Mouse (Mus musculus) midbrain, embryonic 16.5 days (tissue): ENCODE measurements around the gene Susd2. TPM values are rescaled to one million over a fixed set of nuclear protein-coding genes. Genes with fewer than 3 reads are reported as not detected.

Experiments used
- ATAC-seq: fragments of 200-750 bp; cut with Nextera tagmentation; 2 replicates; pipeline ENCODE4 v1.8.0; 2017; ENCODE audit warnings: moderate TSS enrichment
- H3K27ac ChIP-seq: fragments of 300-500 bp; sonication (generic); 2 replicates; pipeline ENCODE4 v1.5.1; 2014; ENCODE audit warnings: mild to moderate bottlenecking, low read length, mixed read lengths
- H3K27me3 ChIP-seq: fragments of 300-500 bp; sonication (generic); 2 replicates; pipeline ENCODE4 v1.6.1; 2014; ENCODE audit warnings: low read depth, low read length, mixed read lengths; ENCODE audit not compliant: control insufficient read depth, insufficient read depth
- H3K36me3 ChIP-seq: fragments of 300-500 bp; sonication (generic); 2 replicates; pipeline ENCODE4 v1.6.1; 2014; ENCODE audit warnings: mild to moderate bottlenecking, low read length, moderate library complexity, mixed read lengths; ENCODE audit not compliant: control insufficient read depth, insufficient read depth
- H3K4me1 ChIP-seq: fragments of 300-500 bp; sonication (generic); 2 replicates; pipeline ENCODE4 v1.6.1; 2014; ENCODE audit warnings: mild to moderate bottlenecking, low read length, mixed read lengths; ENCODE audit not compliant: control insufficient read depth, insufficient read depth
- H3K4me2 ChIP-seq: fragments of 300-500 bp; sonication (generic); 2 replicates; pipeline ENCODE4 v1.6.1; 2014; ENCODE audit warnings: mild to moderate bottlenecking, low read length, mixed read lengths
- H3K4me3 ChIP-seq: fragments of 300-500 bp; sonication (generic); 2 replicates; pipeline ENCODE4 v1.5.1; 2014; ENCODE audit warnings: low read depth, mild to moderate bottlenecking, low read length, moderate library complexity, mixed read lengths
- H3K9ac ChIP-seq: fragments of 300-500 bp; sonication (generic); 2 replicates; pipeline ENCODE4 v1.6.1; 2014; ENCODE audit warnings: low read depth, low read length, mixed read lengths
- H3K9me3 ChIP-seq: fragments of 300-500 bp; sonication (generic); replicated peaks from 2 replicates; pipeline ENCODE4 v1.6.1; 2014; ENCODE audit warnings: mild to moderate bottlenecking, low read length, mixed read lengths; ENCODE audit not compliant: control insufficient read depth, poor library complexity, severe bottlenecking
- WGBS: fragments of 180-500 bp; shearing (Covaris S2); extraction: QIAGEN DNeasy Blood & Tissue Kit; methylation state at CpG from one replicate; pipeline ENCODE4 v1.1.7; 2014; 5-methylcytosine and 5-hydroxymethylcytosine counted together
- polyA plus RNA-seq: library from polyadenylated mRNA; unstranded; fragments of >200 nt; fragmentation: Nextera tagmentation; extraction: Ambion mirVana; gene quantifications from 2 replicates; pipeline ENCODE4 v1.2.1, GENCODE M21; 2015

Gene Susd2
- polyA plus RNA-seq, 1 experiment from 2014 or later, result 4.9 TPM

DNA sequence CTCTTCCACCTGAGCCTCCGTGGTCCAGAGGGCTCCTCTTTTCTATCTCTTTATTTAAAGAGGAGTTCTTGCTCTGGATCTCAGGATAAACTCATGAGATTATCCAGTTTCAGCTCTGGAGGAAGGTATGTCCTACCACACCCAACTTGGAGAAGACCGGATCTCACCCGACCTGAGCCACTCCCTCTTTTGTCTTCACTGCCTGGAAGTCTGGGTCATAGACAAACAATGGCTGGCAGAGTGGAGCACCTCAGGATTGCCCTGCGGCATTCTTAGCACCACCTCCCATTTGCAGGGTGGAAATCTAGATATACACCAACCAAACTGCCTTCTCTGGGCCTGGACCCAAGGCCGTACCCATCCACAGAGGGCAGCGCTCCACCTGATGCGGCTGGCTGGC lies 5.2 kb upstream of the Susd2 start:
- Histone ChIP-seq H3K4me2 (no peak overlapping the region), H3K9me3 (no peaks in the 10 kb centered on the region), H3K4me3 (no peak overlapping the region), H3K36me3 (peaks cover 39% of the 10 kb centered on the region), H3K27ac (no peak overlapping the region), H3K4me1 (0 out of 2 replicates have a peak, but pooled peaks cover under 1% of the 10 kb centered on the region), H3K27me3 (no peaks in the 10 kb centered on the region), H3K9ac (no peak overlapping the region)
- ATAC-seq, result no peak
- 93% methylated on average over 7 of the region's 7 CpGs for WGBS

DNA sequence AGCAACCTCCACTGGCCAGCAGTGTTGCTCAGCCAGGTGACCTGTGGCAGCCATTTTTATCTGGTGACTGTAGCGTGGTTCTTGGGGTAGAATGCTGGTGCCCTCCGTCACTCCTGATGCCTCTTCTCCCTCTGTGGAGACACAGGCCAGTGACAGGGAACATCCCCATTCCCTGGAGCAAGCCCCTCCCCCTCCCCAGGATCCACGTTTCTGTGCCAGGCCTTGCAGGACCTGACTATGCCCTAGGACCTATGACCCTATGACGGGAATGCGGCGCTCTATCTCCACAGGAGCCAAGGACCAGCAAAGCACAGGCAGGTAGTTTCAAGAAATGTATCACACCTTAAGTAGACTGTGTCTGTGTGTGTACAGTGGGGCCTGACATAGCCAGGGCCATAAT lies 4.3 kb upstream of the Susd2 start:
- Histone ChIP-seq H3K9ac (no peak overlapping the region), H3K4me1 (peaks cover 9% of the 10 kb centered on the region; the same call in 1 of the 2 replicates), H3K9me3 (no peaks in the 10 kb centered on the region), H3K4me3 (no peak overlapping the region), H3K4me2 (no peak overlapping the region), H3K36me3 (peaks cover 37% of the 10 kb centered on the region), H3K27ac (no peak overlapping the region), H3K27me3 (no peaks in the 10 kb centered on the region)
- 89% methylated on average over 6 of the region's 6 CpGs for WGBS
- no peak for ATAC-seq

DNA sequence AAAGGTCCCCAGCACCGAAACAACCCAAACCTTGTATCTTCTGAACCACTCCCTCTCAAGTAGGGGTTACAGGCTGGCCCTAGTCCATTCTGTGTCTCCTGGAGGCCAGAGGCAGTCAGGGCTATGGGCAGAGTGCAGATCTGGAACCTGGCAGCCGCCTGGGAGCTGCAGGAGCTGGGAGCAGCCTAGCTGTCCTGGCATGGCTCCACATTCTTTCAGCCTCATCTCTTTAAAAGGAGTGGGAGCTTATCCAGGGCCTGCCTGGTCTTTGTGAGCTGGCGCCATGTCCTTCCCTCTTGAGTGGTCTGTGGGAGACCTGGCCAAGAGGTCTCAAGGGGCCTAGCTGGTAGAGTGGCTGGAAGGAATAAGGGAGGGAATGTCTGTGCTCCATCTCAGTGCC lies 3.6 kb upstream of the Susd2 start:
- 87% methylated on average over 3 of the region's 3 CpGs for WGBS
- Histone ChIP-seq H3K4me3 (no peak overlapping the region), H3K4me1 (peaks cover 10% of the 10 kb centered on the region; the same call in 1 of the 2 replicates), H3K27me3 (no peaks in the 10 kb centered on the region), H3K27ac (peak overlapping the region; percentile 42), H3K9me3 (no peaks in the 10 kb centered on the region), H3K36me3 (peaks cover 31% of the 10 kb centered on the region), H3K4me2 (no peak overlapping the region), H3K9ac (no peak overlapping the region)
- ATAC-seq, result no peak

DNA sequence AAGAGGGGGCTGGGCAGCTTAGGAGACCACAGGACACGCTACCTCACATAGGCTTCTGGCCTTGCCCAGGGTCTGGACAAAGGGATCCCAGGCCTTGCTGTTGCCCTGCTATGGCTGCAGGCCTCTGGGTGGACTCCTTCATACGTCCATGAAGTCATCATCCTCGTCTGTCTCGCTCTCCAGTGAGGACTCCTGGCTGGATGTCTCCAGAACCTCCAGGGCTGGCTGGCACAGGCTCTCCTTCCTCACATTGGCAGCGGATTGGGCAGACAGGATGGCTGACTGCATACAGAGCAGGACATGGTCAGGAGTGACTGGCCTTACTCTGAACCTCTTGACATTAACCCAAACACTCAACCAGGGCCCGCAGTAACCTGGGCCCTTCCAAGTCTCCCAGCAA lies 2.6 kb upstream of the Susd2 start:
- 96% methylated on average over 6 of the region's 6 CpGs for WGBS
- no peaks in the 10 kb centered on the region for H3K27me3 ChIP-seq
- H3K36me3 ChIP-seq, result peaks cover 23% of the 10 kb centered on the region
- H3K4me2 ChIP-seq, result no peak overlapping the region
- H3K27ac ChIP-seq, result no peak overlapping the region
- H3K9me3 ChIP-seq, result no peaks in the 10 kb centered on the region
- no peak for ATAC-seq
- H3K4me3 ChIP-seq, result no peak overlapping the region
- H3K9ac ChIP-seq, result no peak overlapping the region
- peaks cover 10% of the 10 kb centered on the region; the same call in 1 of the 2 replicates for H3K4me1 ChIP-seq

DNA sequence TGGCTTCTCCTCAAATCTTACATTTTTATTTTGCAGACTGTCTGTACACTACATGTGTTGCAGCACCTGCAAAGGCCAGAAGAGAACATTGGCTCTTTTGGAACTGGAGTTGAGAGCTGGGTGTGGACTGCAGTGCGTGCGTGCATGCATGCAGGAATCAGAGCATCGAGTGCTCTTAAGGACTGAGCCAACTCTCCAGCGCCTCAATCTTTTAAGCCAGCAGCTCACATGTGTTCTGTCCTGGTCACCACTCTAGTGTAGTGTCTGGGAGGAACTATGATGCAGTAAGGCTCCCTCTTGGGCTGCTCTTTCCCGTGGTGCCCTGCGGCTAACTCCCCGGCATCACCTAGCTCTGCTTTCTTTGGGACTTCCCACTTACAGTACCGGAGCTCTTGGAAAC lies 1.8 kb upstream of the Susd2 start:
- 90% methylated on average over 8 of the region's 8 CpGs for WGBS
- Histone ChIP-seq H3K4me3 (no peak overlapping the region), H3K9me3 (no peaks in the 10 kb centered on the region), H3K27ac (no peak overlapping the region), H3K4me2 (no peak overlapping the region), H3K36me3 (peaks cover 15% of the 10 kb centered on the region), H3K9ac (no peak overlapping the region), H3K4me1 (peaks cover 10% of the 10 kb centered on the region; the same call in 1 of the 2 replicates), H3K27me3 (no peaks in the 10 kb centered on the region)
- no peak for ATAC-seq

DNA sequence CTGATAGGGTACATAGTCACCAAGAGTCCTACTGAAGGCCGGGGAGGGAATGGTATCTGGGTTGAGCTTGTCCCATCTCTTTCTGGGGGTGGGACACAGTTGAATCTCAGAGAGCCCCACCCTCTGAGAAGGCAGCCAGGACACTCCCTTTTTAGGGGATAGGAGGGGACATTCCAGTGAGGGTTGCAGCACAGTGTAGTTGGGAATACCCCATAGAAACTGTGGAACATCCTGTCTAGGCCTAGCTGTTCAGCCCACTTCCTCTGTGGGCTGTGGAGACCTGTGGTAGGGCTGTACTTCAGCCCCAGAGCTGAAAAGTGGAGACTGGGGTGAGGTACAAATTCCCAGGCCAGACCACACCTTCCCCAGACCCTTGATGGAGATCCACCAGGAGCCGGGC lies 917 bp downstream of the Susd2 start:
- Histone ChIP-seq H3K27me3 (no peaks in the 10 kb centered on the region), H3K9ac (0 out of 2 replicates have a peak overlapping the region, but pooled peaks have one; percentile 47), H3K4me1 (peaks cover 10% of the 10 kb centered on the region; the same call in 1 of the 2 replicates), H3K4me3 (no peak overlapping the region), H3K4me2 (no peak overlapping the region; the same call in 1 of the 2 replicates), H3K27ac (no peak overlapping the region), H3K9me3 (no peaks in the 10 kb centered on the region), H3K36me3 (peaks cover 8% of the 10 kb centered on the region; the same call in 1 of the 2 replicates)
- WGBS, result 83% methylated on average over 2 of the region's 2 CpGs
- ATAC-seq, result no peak

DNA sequence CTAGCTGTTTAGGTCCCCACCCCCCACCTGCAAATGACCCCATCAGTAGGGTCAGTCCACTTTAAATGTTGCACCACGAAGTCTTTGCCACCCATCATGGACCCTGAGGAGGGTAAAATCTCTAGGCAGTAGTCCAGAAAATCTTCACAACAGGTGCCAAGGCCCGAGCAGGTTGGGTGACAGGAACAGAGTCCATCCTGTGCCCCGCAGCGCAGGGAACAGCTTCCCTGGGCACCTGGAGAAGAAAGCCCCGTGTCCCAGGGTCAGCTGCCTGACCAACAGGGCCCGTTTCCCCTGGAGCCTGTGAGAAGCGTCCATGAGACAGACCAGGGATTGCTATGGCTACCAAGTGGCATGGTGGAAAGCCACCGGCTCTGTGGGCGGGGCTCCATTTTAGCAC lies 1.4 kb downstream of the Susd2 start:
- 86% methylated on average over 9 of the region's 9 CpGs for WGBS
- peaks cover 10% of the 10 kb centered on the region; the same call in 1 of the 2 replicates for H3K4me1 ChIP-seq
- no peaks in the 10 kb centered on the region for H3K9me3 ChIP-seq
- H3K9ac ChIP-seq, result no peak overlapping the region
- H3K4me2 ChIP-seq, result no peak overlapping the region
- no peak overlapping the region for H3K4me3 ChIP-seq
- no peaks in the 10 kb centered on the region for H3K27me3 ChIP-seq
- ATAC-seq, result no peak
- no peak overlapping the region for H3K27ac ChIP-seq
- peaks cover 4% of the 10 kb centered on the region; the same call in 1 of the 2 replicates for H3K36me3 ChIP-seq

DNA sequence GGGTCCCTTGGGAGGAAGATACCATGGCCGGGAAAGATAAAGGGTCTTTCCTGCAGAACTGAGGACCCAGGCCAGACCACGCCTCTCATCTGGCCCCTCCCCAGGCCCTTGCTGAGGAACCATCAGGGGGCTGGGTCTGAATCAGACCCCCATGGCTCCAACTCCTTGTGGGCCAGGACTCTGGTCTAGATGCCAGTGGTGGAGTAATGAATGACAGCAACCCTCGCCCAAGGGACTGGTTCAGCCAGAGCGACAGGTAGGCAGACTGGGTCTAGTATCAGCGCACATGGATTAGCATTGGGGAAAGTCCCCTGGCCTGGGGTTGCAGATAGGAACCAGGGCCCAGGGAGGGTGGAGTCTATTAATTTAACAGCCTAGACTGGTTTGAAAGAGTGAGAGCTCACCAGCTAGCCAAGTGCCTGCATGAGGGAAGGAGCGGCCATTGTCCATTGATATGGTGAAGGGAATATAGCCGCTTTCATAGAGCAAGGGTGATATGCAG lies 2.0 kb downstream of the Susd2 start:
- 0 out of 2 replicates have a peak, but pooled peaks cover 2% of the 10 kb centered on the region for H3K36me3 ChIP-seq
- WGBS, result 89% methylated on average over 7 of the region's 7 CpGs
- peaks cover 10% of the 10 kb centered on the region; the same call in 1 of the 2 replicates for H3K4me1 ChIP-seq
- no peaks in the 10 kb centered on the region for H3K9me3 ChIP-seq
- ATAC-seq, result no peak
- H3K4me2 ChIP-seq, result no peak overlapping the region
- no peak overlapping the region for H3K27ac ChIP-seq
- H3K9ac ChIP-seq, result no peak overlapping the region
- H3K27me3 ChIP-seq, result no peaks in the 10 kb centered on the region
- H3K4me3 ChIP-seq, result no peak overlapping the region

DNA sequence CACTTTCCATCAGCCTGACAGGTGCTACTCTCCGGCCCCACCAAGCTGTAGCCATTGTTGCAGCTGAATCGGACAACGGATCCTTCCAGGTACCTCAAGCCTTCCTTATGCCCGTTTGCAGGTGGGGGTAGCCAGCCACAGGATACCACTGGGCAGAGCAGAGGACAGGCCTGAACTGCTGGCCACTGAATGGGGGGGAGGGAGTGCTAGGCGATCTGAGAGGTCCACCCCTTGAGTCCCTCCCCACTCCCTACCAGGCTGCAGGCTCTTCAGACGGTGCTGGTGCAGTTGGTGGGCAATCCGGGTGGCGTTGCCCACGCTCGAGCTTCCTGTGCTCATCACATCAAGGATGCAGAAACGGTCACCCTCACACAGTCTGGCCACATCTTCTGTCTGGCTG lies 6.1 kb downstream of the Susd2 start:
- H3K27me3 ChIP-seq, result no peaks in the 10 kb centered on the region
- no peak overlapping the region for H3K27ac ChIP-seq
- no peaks in the 10 kb centered on the region for H3K4me1 ChIP-seq
- 95% methylated on average over 11 of the region's 11 CpGs for WGBS
- H3K4me2 ChIP-seq, result no peak overlapping the region
- no peak overlapping the region for H3K4me3 ChIP-seq
- no peaks in the 10 kb centered on the region for H3K9me3 ChIP-seq
- H3K36me3 ChIP-seq, result no peaks in the 10 kb centered on the region
- no peak for ATAC-seq
- no peak overlapping the region for H3K9ac ChIP-seq
